Mouse (Mus musculus): ENCODE data around the gene Mprip. TPM values are rescaled to one million over a fixed set of nuclear protein-coding genes. Genes with fewer than 3 reads are reported as not detected.
"Not testable (repeated sequence)": the region's sequence is repeated elsewhere in the genome, so short reads cannot be mapped to it uniquely, and the experiment has no call there.

Mprip gene
- polyA plus RNA-seq, 1 experiment from 2014 or later = 14.4 TPM

- not testable (repeated sequence) for H3K4me3 ChIP-seq (replicated peaks); H3K4me2 ChIP-seq; H3K9ac ChIP-seq; ATAC-seq (ENCODE audit: insufficient read depth); H3K36me3 ChIP-seq (replicated peaks); H3K9me3 ChIP-seq (replicated peaks); H3K27me3 ChIP-seq; H3K27ac ChIP-seq (replicated peaks)
- H3K4me1 ChIP-seq (replicated peaks) = peaks cover 49% of the 10 kb centered on the region
- 82% methylated on average over 8 of the region's 8 CpGs for WGBS (ENCODE audit: insufficient replicate concordance)
Measured at GRCm38 (mm10) chr11:59674746-59675145, 13.6 kb downstream of the Mprip start.

GRCm38 (mm10) chr11:59677767-59678166, 16.7 kb downstream of the Mprip start:
- 76% methylated on average over 2 of the region's 2 CpGs for WGBS (ENCODE audit: insufficient replicate concordance)
- Histone ChIP-seq H3K27ac (replicated peaks) (no peak overlapping the region), H3K4me2 (no peak overlapping the region), H3K27me3 (no peaks in the 10 kb centered on the region), H3K36me3 (replicated peaks) (no peaks in the 10 kb centered on the region), H3K9ac (no peak overlapping the region), H3K4me1 (replicated peaks) (peaks cover 25% of the 10 kb centered on the region), H3K9me3 (replicated peaks) (no peaks in the 10 kb centered on the region), H3K4me3 (replicated peaks) (no peak overlapping the region)
- ATAC-seq (ENCODE audit: insufficient read depth) = no peak

GRCm38 (mm10) chr11:59678693-59679092, 17.6 kb downstream of the Mprip start:
- H3K4me2 ChIP-seq = peak overlapping the region; percentile 15; the same call in 1 of the 2 replicates
- no peak overlapping the region for H3K9ac ChIP-seq
- H3K4me3 ChIP-seq (replicated peaks) = no peak overlapping the region
- 32% methylated on average over 2 of the region's 2 CpGs for WGBS (ENCODE audit: insufficient replicate concordance)
- H3K4me1 ChIP-seq (replicated peaks) = peaks cover 18% of the 10 kb centered on the region
- ATAC-seq (ENCODE audit: insufficient read depth) = peak; percentile 76
- no peaks in the 10 kb centered on the region for H3K36me3 ChIP-seq (replicated peaks)
- H3K27me3 ChIP-seq = no peaks in the 10 kb centered on the region
- H3K27ac ChIP-seq (replicated peaks) = 0 out of 2 replicates have a peak overlapping the region, but pooled peaks have one; percentile 6
- H3K9me3 ChIP-seq (replicated peaks) = no peaks in the 10 kb centered on the region

GRCm38 (mm10) chr11:59680111-59680510, 19.0 kb downstream of the Mprip start:
- H3K4me2 ChIP-seq = no peak overlapping the region
- no peaks in the 10 kb centered on the region for H3K27me3 ChIP-seq
- H3K9me3 ChIP-seq (replicated peaks) = no peaks in the 10 kb centered on the region
- no peak for ATAC-seq (ENCODE audit: insufficient read depth)
- H3K4me3 ChIP-seq (replicated peaks) = no peak overlapping the region
- WGBS (ENCODE audit: insufficient replicate concordance) = 77% methylated on average over 5 of the region's 5 CpGs
- H3K9ac ChIP-seq = no peak overlapping the region
- no peaks in the 10 kb centered on the region for H3K36me3 ChIP-seq (replicated peaks)
- H3K4me1 ChIP-seq (replicated peaks) = peaks cover 18% of the 10 kb centered on the region
- no peak overlapping the region for H3K27ac ChIP-seq (replicated peaks)

GRCm38 (mm10) chr11:59684956-59685355, 23.9 kb downstream of the Mprip start:
- Histone ChIP-seq H3K4me2 (no peak overlapping the region), H3K4me1 (replicated peaks) (no peaks in the 10 kb centered on the region), H3K9me3 (replicated peaks) (no peaks in the 10 kb centered on the region), H3K9ac (no peak overlapping the region), H3K4me3 (replicated peaks) (no peak overlapping the region), H3K27ac (replicated peaks) (no peak overlapping the region), H3K27me3 (no peaks in the 10 kb centered on the region), H3K36me3 (replicated peaks) (no peaks in the 10 kb centered on the region)
- WGBS (ENCODE audit: insufficient replicate concordance) = 76% methylated on average over 6 of the region's 6 CpGs
- ATAC-seq (ENCODE audit: insufficient read depth) = no peak

- ATAC-seq (ENCODE audit: insufficient read depth) = no peak
- H3K9me3 ChIP-seq (replicated peaks) = no peaks in the 10 kb centered on the region
- no peak overlapping the region for H3K27ac ChIP-seq (replicated peaks)
- no peaks in the 10 kb centered on the region for H3K27me3 ChIP-seq
- H3K4me3 ChIP-seq (replicated peaks) = no peak overlapping the region
- 0 out of 2 replicates have a peak, but pooled peaks cover 4% of the 10 kb centered on the region for H3K4me1 ChIP-seq (replicated peaks)
- WGBS (ENCODE audit: insufficient replicate concordance) = 82% methylated on average over 1 of the region's 1 CpGs
- no peak overlapping the region for H3K9ac ChIP-seq
- peaks cover 11% of the 10 kb centered on the region for H3K36me3 ChIP-seq (replicated peaks)
- no peak overlapping the region for H3K4me2 ChIP-seq
Measured at GRCm38 (mm10) chr11:59694533-59694932, 33.4 kb downstream of the Mprip start.

GRCm38 (mm10) chr11:59695550-59695949, 34.4 kb downstream of the Mprip start:
- Histone ChIP-seq H3K27me3 (no peaks in the 10 kb centered on the region), H3K4me1 (replicated peaks) (0 out of 2 replicates have a peak, but pooled peaks cover 4% of the 10 kb centered on the region), H3K4me3 (replicated peaks) (no peak overlapping the region), H3K9ac (no peak overlapping the region), H3K36me3 (replicated peaks) (peaks cover 11% of the 10 kb centered on the region), H3K27ac (replicated peaks) (no peak overlapping the region), H3K4me2 (no peak overlapping the region), H3K9me3 (replicated peaks) (no peaks in the 10 kb centered on the region)
- no peak for ATAC-seq (ENCODE audit: insufficient read depth)

GRCm38 (mm10) chr11:59697572-59697971, 36.5 kb downstream of the Mprip start:
- Histone ChIP-seq H3K9me3 (replicated peaks) (no peaks in the 10 kb centered on the region), H3K27ac (replicated peaks) (no peak overlapping the region), H3K4me2 (no peak overlapping the region), H3K4me3 (replicated peaks) (no peak overlapping the region), H3K4me1 (replicated peaks) (0 out of 2 replicates have a peak, but pooled peaks cover 4% of the 10 kb centered on the region), H3K36me3 (replicated peaks) (peaks cover 22% of the 10 kb centered on the region), H3K27me3 (no peaks in the 10 kb centered on the region), H3K9ac (no peak overlapping the region)
- WGBS (ENCODE audit: insufficient replicate concordance) = 67% methylated on average over 1 of the region's 1 CpGs
- no peak for ATAC-seq (ENCODE audit: insufficient read depth)

GRCm38 (mm10) chr11:59700787-59701186, 39.7 kb downstream of the Mprip start:
- Histone ChIP-seq H3K9ac (no peak overlapping the region), H3K9me3 (replicated peaks) (no peaks in the 10 kb centered on the region), H3K4me1 (replicated peaks) (0 out of 2 replicates have a peak, but pooled peaks cover 4% of the 10 kb centered on the region), H3K27me3 (no peaks in the 10 kb centered on the region), H3K4me2 (no peak overlapping the region), H3K27ac (replicated peaks) (no peak overlapping the region), H3K36me3 (replicated peaks) (peaks cover 26% of the 10 kb centered on the region), H3K4me3 (replicated peaks) (no peak overlapping the region)
- WGBS (ENCODE audit: insufficient replicate concordance) = 79% methylated on average over 1 of the region's 1 CpGs
- no peak for ATAC-seq (ENCODE audit: insufficient read depth)

- Histone ChIP-seq H3K27me3 (no peaks in the 10 kb centered on the region), H3K4me2 (no peak overlapping the region), H3K4me1 (replicated peaks) (peaks cover 4% of the 10 kb centered on the region; the same call in 1 of the 2 replicates), H3K4me3 (replicated peaks) (no peak overlapping the region), H3K27ac (replicated peaks) (no peak overlapping the region), H3K9ac (no peak overlapping the region), H3K9me3 (replicated peaks) (no peaks in the 10 kb centered on the region), H3K36me3 (replicated peaks) (peaks cover 15% of the 10 kb centered on the region)
- WGBS (ENCODE audit: insufficient replicate concordance) = 80% methylated on average over 2 of the region's 2 CpGs
- ATAC-seq (ENCODE audit: insufficient read depth) = no peak
Measured at GRCm38 (mm10) chr11:59705113-59705512, 44.0 kb downstream of the Mprip start.

GRCm38 (mm10) chr11:59707481-59707880, 46.4 kb downstream of the Mprip start:
- Histone ChIP-seq H3K4me3 (replicated peaks) (no peak overlapping the region), H3K4me1 (replicated peaks) (peaks cover 4% of the 10 kb centered on the region; the same call in 1 of the 2 replicates), H3K27me3 (no peaks in the 10 kb centered on the region), H3K9me3 (replicated peaks) (no peaks in the 10 kb centered on the region), H3K4me2 (no peak overlapping the region), H3K9ac (no peak overlapping the region), H3K36me3 (replicated peaks) (0 out of 2 replicates have a peak, but pooled peaks cover 4% of the 10 kb centered on the region), H3K27ac (replicated peaks) (no peak overlapping the region; the same call in 1 of the 2 replicates)
- no peak for ATAC-seq (ENCODE audit: insufficient read depth)
- 52% methylated on average over 2 of the region's 2 CpGs for WGBS (ENCODE audit: insufficient replicate concordance)
